Mouse (Mus musculus) left cerebral cortex, postnatal 25 days (tissue): ENCODE data around the gene H2-DMa. TPM values are rescaled to one million over a fixed set of nuclear protein-coding genes. Genes with fewer than 3 reads are reported as not detected.
A peak's percentile ranks its signal among the peaks of the same experiment; 100 is the strongest.

Experiments used
- DNase-seq, 2 experiments: peaks; one replicate each; pipeline ENCODE4 v3.0.0; 2022; ENCODE audit warnings: low spot score in 2 of 2, mixed read lengths in 1 of 2
- intact Hi-C: fragments of 180-260 bp; cut with DNase I; formaldehyde crosslinking; loops from one replicate; pipeline ENCODE4 v1.15.1; 2025
- total RNA-seq, 2 experiments: library from RNA; stranded (reverse); gene quantifications; 2 replicates each; pipeline ENCODE4 v1.2.3; 2021

The H2-DMa gene
- 10 to 100 TPM; 26.0 to 26.5 TPM for total RNA-seq

DNA sequence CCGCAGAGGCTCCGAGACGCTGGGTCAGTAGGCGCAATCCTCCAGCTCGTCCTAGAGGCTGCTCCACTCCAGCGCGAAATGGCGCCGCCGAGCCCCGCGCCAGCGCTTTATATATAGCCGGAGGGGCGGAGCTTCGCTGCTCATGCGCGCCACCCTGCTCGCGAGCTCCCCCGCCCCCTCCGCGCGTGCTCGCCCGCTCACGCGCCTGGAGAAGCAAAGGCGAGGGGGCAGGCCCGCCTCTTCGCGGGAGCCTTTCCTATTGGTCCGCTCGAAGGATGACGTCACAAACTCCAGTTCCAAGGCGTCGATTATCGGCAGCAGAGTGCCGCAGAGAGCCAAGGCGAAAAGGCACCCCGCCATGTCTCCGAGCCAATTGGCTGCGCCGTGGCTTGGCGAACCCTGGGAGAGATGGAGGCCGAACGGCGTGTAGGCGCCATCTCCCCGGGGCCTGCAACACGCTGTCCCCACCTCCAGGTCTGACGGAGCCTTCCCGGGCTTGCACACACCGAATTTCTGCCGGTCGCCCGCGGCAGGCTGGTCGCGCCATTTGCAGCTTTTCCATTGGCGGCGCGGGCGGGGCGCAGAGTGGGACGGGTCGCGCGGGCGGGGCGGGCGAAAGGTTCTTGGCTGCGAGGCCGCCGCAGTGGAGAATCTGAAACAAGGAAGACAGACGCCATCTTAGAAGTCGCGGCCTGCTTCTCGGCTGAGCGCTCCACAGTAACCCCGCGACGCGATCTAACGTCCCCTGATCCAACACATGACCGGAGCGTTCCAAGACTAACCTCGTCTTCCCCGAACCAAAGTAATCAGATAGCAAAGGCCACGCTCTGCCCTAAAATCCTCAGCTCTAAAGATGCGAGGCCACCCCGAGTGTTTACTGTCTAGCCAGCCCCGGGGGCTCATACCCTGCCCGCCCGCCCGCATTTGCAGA, at the start of gene H2-DMa:
TSS of gene H2-DMa (plus strand) at position 293 of the 931 bp plus-strand sequence.
- peak; percentile 99 to 100 for DNase-seq
- intact Hi-C loops, result loop anchor here (5.0 kb wide), 3 partner anchors 87 to 778 kb away; partner anchors contain the start of genes C2, Ehmt2, Ppt2 and Prrt1

DNA sequence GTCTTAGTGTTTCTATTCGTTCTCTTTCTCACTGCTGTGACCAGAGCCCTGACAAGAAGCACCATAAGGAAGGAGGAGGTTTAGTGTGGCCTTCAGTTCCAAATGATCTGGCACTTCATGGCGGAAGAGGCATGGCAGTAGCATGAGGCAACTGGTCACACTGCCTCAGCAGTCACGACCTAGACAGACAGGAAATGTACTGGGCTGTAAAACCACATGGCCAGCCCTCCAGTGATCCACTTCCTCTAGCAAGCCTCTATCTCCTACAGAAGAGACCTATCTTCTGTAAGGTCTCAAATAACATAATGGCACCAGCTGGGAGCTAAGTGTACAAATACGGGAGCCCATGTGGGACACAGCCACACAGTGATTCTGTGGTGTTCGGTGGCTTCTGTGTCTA, 47.2 kb upstream of the H2-DMa start:
- intact Hi-C loops, result no loop called here
- DNase-seq, result no peak

DNA sequence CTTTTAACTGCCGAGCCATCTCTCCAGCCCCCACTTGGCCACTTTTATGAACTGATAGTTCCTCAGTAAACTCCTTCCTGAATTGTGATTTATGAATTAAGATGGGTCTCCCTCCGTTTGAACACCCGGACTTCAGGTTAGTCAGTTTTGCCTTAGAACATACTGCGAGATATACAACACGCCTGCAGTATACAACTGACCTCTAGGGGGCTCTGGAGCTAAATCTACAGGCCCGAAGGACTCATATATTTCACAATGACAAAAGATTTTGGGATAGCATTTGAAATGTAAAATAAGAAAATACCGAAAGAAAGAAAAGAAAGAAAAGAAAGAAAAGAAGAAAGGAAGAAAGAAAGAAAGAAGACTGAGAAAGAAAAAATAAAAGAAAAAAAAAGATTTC, 44.1 kb upstream of the H2-DMa start:
- peak; percentile 56 to 65 for DNase-seq
- intact Hi-C loops, result no loop called here

DNA sequence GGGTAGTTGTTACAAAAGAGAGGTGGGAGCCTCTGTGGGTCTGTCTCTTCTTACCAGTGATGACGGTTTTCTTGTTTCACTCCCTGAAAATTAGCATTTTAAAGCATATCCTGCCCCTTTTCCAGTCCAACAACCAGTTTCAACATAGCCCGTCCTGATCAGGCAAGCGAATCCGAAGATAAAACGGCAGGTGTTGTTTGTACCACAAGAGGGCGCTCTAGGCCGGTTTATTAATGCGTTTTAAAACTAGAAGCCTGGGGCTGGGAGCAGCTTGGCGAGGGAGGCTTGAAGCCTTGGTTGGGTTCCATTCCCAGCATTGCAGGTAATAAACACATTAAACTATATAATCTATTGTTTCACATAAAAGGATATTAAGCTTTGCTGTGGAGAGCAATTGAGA, 41.8 kb upstream of the H2-DMa start:
- DNase-seq, result peak; percentile 62 to 66
- intact Hi-C loops, result loop anchor here (2.0 kb wide), 1 partner anchor 91 kb away; no protein-coding TSS in a partner anchor

DNA sequence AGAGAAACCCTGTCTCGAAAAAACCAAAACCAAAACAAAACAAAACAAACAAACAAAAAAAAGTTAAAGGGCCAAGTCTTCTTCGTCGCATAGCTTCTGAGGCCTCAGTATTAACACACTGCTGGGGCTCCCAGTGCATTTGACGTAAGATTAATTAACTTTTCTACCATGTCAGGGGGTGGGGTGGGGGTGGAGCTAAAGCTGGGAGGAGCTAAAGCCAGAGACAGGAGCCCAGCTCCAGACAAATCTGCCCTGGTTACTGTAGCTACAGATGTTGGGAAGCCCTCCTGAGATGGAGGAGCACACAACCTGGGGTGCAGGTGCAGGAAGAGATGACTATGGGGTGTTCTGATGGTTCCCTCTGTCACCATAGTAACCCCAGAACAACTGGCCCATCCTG, 41.2 kb upstream of the H2-DMa start:
- intact Hi-C loops, result no loop called here
- no peak for DNase-seq

DNA sequence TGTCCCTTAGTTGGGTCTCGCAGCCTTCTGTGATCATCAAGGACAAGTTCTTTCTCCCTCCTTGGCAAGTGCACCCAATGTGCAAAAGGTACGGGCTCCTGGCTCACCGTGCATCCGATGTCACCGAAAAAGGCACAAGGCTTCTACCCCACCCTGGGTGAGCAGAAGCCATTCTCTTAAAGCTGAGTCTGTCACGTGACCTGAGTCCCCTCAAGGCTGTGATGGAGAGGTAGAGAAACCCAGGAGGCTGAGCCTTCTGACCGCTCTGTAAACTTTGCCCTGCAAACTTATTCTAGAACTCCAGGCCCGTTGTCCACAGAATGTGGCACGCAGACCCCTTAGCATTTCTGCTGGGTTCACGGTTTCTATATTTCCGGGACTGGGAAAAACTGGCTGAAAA, 40.3 kb upstream of the H2-DMa start:
- DNase-seq, result no peak
- intact Hi-C loops, result no loop called here

DNA sequence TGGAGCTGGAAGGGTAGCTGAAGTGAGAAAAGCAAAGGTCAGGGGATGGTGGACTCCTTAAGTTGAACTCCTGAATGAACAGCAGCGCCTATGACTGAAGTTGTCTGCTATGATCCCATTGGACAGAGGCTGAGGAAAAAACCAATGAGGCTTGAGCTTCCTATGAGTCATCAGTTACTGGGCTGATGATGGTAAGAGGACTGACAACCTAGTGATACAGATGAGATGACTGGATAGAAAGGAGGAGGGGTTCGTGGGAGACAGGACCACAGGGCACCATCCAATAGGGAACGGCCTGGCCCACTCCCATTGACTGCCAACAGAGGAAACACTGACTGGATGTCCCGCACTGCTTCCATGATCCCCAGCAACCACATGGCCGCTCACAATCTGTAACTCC, 39.7 kb upstream of the H2-DMa start:
- intact Hi-C loops, result loop anchor here (5.0 kb wide), 1 partner anchor 158 kb away; the partner anchor contains the start of gene H2-Ob
- DNase-seq, result peak; percentile 24 to 74

DNA sequence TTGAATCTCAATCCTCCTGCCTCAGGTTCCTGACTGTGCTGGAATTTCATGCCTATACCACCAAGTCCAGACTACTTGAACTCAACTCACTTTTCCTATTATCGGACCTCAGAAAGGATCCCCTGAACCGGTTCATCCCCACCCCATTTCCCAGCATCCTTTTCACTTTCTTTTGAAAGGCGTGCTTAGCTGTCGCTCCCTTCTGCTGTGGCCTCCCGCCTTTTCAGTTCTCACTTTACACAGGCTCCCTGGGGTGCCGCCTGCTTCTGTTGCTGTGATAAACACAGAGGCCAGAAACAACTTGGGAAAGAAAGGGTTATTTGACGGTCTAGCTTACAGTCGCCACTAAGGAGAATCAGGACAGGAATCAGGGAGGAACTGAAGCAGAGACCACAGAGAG, 36.2 kb upstream of the H2-DMa start:
- DNase-seq, result no peak
- intact Hi-C loops, result loop anchor here (5.0 kb wide), 1 partner anchor 154 kb away; the partner anchor contains the start of gene H2-Ob

DNA sequence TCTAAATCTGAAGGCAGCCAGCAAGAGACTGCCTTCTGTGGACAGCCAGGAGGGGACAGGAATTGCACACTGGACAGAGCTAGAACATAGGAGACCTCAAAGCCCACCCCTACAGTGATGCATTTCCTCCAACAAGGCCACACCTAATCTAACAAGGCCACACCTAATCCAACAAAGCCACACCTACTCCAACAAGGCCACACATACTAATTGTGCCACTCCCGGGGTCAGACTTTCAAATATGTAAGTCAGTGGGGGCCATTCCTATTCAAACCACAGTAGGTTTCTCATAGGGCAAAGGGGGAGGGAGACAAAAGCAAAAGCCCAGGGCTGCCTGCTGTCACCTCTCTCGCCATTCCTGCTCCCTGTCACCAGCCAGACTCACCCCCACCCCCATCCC, 32.0 kb upstream of the H2-DMa start:
- no peak for DNase-seq
- intact Hi-C loops, result no loop called here

DNA sequence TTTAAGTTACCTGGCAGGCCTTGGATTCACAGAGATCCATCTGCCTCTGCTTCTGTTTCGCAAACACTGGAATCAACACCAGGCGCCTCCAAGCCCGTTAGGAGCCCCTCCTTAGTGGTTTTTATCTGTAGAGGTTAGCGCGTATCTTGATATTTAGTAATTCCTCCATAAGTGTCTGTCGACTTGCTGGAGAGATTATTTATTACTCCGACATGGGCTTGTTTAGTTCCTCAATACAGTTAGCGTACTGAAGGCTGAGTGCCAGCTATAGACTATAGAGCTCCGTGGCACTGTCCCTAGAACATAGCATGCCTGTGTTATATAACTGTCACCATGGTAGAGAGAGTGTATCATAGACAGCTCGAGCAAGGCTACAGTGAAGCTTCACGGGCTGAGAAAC, 31.2 kb upstream of the H2-DMa start:
- intact Hi-C loops, result no loop called here
- DNase-seq, result peak; percentile 17 to 20

DNA sequence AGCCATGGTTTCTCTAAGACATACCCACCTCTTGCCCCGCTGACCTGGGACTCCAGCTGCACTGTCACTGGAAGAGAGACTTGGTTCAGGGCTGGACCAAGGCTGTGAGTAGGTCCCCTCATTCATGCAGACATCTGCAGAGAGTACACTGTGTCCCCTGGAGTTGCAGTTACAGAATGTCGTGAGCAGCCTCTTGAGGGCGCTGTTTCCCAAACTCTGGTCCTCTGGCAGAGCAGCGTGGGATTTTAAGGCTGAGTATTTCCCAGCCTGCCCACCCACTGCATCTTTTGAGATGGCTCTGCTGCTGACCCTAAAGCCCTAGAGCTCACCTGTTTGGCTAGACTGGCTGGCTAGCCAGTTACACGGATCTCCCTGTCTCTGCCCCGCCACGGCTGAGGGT, 28.4 kb upstream of the H2-DMa start:
- intact Hi-C loops, result no loop called here
- no peak for DNase-seq

DNA sequence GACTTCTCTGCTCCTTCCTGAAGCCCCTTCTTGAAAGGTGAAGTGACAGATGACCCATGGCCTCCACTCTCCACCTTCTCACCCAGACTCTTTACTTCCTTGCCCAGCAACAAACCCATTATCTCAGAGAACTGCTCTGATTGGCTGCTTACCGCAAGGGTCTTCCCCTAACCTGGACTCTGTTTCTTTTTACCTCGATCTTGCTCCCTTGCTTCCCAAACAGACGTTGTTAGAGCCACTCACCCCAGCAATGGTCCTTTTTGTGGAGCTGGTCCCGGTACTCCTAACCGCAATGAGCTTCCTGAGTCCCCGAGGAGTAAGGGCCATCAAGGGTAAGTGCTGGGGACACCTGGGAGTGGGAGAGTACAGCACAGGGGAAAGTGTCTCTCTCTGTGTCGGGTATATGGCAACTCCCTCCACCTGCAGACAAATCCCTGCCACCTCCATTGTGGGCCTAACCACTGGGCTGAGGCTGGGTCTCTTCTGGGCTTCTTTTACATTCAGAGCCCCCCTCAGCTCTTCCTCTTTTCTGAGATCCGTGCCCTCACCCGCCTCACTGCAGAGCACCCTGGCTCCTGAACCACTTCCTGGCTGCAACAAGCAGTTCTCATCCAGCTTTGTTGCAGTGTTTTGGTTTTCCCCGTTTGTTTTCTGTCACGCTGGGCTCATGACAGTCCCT, 27.0 kb upstream of the H2-DMa start, which contains the start of gene H2-Oa:
TSS of gene H2-Oa (plus strand) at position 144 of the 679 bp plus-strand sequence.
- DNase-seq, result no peak
- intact Hi-C loops, result no loop called here

DNA sequence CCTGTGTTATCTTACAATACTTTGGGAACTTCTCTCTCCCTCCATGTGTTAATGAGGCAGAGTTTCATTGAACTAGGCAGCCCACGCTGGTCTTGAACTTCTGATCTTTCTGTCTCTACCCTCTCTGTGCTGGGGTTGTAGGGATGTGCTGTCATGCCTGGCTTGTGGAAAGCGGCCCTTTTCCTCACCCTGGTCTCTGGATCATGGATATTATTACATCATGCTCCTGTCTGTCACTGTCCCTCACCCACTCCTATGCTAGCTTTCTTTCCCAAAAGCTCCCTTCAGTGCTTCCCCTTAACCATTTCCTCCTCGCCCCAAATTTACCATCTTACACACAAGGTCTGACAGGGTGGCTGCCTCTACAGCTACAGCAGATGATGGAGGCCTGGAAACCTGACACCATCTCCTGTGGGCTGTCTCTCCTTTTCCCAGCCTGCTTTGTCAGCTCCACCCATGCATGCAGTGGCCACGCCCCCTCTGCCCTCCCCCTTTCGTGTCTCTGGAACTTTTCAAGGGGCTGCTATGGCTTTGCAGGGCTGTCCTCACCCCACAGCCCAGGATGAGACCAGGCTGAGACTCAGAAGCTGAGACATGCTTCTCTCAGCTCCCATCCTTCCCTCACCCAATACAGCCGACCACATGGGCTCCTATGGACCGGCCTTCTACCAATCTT, 26.0 kb upstream of the H2-DMa start:
- intact Hi-C loops, result no loop called here
- no peak for DNase-seq

DNA sequence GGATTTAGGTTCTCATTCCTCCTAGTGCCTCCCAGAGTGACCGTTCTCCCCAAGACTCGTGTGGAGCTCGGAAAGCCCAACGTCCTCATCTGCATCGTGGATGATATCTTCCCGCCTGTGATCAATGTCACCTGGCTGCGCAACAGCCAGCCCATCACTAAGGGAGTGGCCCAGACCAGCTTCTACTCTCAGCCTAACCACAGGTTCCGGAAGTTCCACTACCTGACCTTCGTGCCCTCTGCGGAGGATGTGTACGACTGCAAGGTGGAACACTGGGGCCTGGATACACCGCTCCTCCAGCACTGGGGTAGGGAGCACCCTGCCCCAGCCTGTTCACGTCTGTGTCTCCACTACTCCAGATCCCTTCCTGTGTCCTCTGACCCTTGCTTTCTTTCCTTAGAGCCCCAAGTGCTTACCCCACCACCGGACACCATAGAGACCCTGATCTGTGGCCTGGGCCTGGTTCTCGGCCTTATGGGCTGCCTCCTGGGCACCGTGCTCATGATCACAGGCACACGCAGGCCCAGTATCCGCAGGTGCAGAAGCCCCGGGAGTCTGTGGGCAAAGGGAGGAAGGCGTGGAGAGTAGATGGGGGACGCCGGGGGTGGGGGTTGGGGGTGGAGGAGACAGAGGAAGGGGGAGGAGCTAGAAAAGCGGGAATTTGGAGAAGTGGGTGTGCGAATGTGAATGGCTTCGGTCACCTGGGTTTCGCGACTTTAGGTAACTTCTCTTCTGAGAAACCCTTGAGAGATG, 24.9 kb upstream of the H2-DMa start:
- intact Hi-C loops, result no loop called here
- no peak for DNase-seq

DNA sequence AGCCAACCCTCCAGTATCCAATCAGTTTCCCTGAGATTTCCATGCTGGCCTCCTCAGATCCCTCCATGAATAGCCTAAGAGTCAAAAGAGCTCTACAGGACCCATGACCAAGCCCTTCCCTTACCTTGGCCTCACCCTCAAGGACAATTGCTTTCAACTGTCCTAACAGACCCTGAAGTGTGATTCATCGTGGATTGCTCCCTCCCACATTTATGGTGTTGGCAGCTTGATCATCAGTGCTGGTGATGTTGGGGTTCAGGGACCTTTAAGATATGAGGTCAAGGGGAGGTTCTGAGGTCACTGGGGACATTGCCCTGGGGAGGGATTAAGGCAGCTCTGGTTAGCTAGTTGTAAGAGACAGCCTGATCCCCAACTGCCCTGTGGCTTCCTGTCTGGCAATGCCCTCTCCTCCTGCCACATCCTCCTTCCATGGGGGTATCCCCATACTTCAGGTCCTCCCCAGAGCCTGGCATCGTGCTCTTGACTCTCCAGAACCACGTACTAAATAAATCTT, 22.8 kb upstream of the H2-DMa start:
- no peak for DNase-seq

DNA sequence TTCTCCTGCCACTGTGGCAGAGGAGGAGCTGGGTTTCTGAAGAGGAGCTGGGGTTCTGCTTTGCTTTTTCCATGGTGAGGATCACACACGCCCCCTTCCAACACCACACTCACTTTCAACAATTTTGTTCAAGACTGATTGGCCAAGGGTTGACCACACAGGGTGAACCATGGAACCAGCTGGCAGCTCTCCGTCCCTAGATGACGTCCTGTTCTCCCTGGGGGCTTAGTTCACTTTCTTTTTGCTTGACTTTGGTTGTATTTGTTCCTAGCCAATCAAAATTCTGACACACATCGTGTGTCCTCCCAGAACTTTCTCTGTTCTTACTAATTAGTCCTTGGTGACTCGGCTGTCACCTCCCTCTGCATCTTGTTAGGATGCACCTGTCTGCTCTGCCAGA, 22.1 kb upstream of the H2-DMa start:
- intact Hi-C loops, result no loop called here
- no peak for DNase-seq

More for the DNA sequence above, 22.8 kb upstream of the H2-DMa start:
- intact Hi-C loops, result no loop called here

DNA sequence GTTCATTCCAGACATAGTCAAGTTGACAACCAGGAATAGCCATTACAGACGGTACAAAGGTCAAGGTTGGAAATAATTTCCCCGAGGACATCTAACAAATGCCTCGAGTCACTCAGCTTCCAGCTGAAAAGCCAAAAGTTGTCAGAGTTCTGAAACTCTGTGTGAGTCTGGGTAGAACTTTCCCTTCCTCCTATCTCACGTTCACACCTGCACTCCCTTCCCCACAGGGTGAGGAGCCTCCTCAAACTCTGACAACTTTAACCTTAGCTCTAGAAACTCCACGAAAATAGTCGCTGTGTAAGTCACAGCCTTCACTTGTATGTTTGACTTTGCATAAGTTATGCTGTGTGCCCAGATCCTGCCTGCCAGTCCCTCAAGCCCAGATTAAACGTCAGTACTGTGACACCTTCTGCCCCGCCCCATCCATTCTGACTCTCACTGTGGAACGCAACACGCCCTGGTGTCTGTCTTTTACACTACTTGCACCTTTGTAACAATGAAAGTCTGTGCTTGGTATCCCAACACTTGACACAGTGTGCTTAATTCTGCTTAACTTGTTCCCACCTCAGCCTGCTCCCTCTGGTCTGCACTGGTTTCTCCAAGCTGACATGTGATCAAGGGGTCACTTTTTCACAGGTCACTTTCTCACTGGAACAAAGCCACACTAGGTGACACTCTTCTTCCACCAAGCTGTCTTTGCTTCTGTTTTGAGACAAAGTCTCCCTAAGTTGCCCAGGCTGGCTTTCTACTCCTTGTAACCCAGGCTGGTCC, 20.4 kb upstream of the H2-DMa start:
- intact Hi-C loops, result no loop called here
- DNase-seq, result no peak

DNA sequence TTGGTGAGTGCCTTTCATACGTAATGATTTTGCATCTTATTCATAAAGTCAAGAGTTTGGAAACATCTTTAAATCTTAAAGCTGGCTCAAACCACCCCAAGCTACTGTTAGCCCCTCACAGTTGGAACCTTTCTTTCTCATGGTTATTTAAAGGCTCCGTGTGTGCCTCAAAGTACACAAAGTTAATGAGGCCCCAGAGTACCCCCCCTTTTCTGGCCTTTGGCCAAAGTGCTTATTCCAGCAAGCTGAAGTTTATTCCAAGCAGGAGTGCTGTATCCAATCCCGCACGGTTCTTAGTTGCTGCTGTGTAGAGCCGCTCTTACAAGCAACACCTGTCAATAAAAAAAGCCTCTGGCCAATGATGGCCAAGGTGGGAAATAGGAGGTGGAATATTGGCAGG, 19.8 kb upstream of the H2-DMa start:
- DNase-seq, result no peak
- intact Hi-C loops, result no loop called here
